Mouse (Mus musculus): ENCODE results near the gene Psen2. TPM values are rescaled to one million over a fixed set of nuclear protein-coding genes. Genes with fewer than 3 reads are reported as not detected.

Gene Psen2
- polyA plus RNA-seq, 1 experiment from 2014 or later, result 20.8 TPM

DNA sequence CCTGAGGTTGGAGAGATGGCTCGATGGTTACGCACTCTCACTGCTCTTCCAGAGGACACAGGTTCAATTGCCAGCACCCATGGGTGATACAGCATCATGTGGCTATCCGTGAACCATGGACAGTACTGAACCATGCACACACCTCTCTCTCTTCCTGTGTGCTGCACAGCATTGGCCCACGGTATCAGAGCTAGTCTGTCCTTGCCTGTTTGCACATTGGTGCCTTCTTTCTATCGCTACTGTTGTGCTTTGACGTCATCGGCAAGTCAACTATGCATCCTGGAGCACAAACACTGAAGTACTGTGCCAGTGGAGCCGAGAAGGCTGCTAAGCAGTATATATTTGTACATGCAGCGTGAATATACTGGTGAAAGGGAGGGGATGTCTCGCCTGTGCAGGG is 3.9 kb upstream of the Psen2 start:
- ATAC-seq (replicated peaks; ENCODE audit: low FRiP score, low read depth) (no peak), DNase-seq (ENCODE audit: low spot score) (no peak)
- H3K4me1 ChIP-seq (replicated peaks; ENCODE audit: insufficient read depth, low read length), result peaks cover 3% of the 10 kb centered on the region; the same call in 1 of the 2 replicates
- WGBS, result 70% methylated on average over 10 of the region's 10 CpGs
- no peak overlapping the region for H3K9ac ChIP-seq (ENCODE audit: low read depth, low read length)
- H3K27ac ChIP-seq, result no peak overlapping the region
- H3K9me3 ChIP-seq (replicated peaks; ENCODE audit: low read length), result no peaks in the 10 kb centered on the region
- no peaks in the 10 kb centered on the region for H3K27me3 ChIP-seq (ENCODE audit: insufficient read depth, low read length)
- no peak overlapping the region for H3K4me2 ChIP-seq (ENCODE audit: low read length)
- H3K4me3 ChIP-seq (replicated peaks; ENCODE audit: low read depth, low read length), result no peak overlapping the region
- no peaks in the 10 kb centered on the region for H3K36me3 ChIP-seq (ENCODE audit: insufficient read depth, low read length)
- no peak for TF ChIP-seq CTCF (IDR thresholded peaks at IDR 0.05; ENCODE audit: low read depth)

DNA sequence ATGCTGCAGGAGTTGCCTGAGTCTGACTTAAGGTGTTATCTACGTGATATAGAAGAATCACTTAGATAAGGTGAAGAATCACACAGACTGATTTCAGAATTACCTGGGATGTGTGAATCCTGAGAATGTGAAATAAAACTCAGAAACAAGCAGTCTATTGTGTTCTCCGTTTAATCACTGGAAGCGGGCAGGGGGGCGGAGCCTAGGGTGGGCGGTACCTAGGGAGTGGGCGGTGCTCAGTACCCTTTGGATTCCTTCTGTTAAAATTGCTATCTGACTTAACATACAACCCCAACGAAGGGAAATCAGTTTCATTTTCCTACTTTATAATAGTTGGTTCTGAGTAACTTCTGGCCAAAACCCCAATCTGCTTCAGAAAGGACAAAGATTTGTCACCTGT is 2.2 kb upstream of the Psen2 start:
- WGBS, result 14% methylated on average over 7 of the region's 7 CpGs
- ATAC-seq (replicated peaks; ENCODE audit: low FRiP score, low read depth) (no peak), DNase-seq (ENCODE audit: low spot score) (peak; percentile 65)
- H3K4me1 ChIP-seq (replicated peaks; ENCODE audit: insufficient read depth, low read length), result peaks cover 3% of the 10 kb centered on the region; the same call in 1 of the 2 replicates
- peak overlapping the region; percentile 33 for H3K4me2 ChIP-seq (ENCODE audit: low read length)
- no peaks in the 10 kb centered on the region for H3K9me3 ChIP-seq (replicated peaks; ENCODE audit: low read length)
- H3K36me3 ChIP-seq (ENCODE audit: insufficient read depth, low read length), result no peaks in the 10 kb centered on the region
- no peak overlapping the region for H3K27ac ChIP-seq
- H3K4me3 ChIP-seq (replicated peaks; ENCODE audit: low read depth, low read length), result 0 out of 2 replicates have a peak overlapping the region, but pooled peaks have one; percentile 3
- no peak overlapping the region for H3K9ac ChIP-seq (ENCODE audit: low read depth, low read length)
- H3K27me3 ChIP-seq (ENCODE audit: insufficient read depth, low read length), result no peaks in the 10 kb centered on the region
- no peak for TF ChIP-seq CTCF (IDR thresholded peaks at IDR 0.05; ENCODE audit: low read depth)

DNA sequence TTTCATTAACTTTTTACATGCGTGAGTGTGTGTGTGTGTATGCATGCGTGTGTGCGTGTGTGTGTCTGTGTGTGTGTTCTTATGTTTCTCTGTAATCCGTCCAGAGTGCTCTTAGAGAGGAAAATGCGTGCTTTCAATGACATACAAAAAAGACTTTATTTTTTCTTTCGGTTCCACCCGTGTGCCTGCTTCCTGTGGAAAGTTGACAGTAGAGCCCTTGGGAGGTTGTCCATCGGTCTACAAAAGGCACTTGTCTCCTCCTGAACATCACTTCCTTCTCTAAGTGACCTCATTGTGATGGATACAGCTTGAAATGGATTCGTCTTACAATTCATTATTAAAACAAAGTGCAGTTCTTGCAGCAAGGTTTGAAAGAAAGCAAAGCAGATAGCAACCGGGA is 1.6 kb upstream of the Psen2 start:
- DNase-seq (ENCODE audit: low spot score) (no peak), ATAC-seq (replicated peaks; ENCODE audit: low FRiP score, low read depth) (no peak)
- no peak overlapping the region for H3K9ac ChIP-seq (ENCODE audit: low read depth, low read length)
- H3K4me1 ChIP-seq (replicated peaks; ENCODE audit: insufficient read depth, low read length), result peaks cover 3% of the 10 kb centered on the region; the same call in 1 of the 2 replicates
- H3K4me3 ChIP-seq (replicated peaks; ENCODE audit: low read depth, low read length), result 0 out of 2 replicates have a peak overlapping the region, but pooled peaks have one; percentile 3
- H3K36me3 ChIP-seq (ENCODE audit: insufficient read depth, low read length), result no peaks in the 10 kb centered on the region
- no peaks in the 10 kb centered on the region for H3K9me3 ChIP-seq (replicated peaks; ENCODE audit: low read length)
- TF ChIP-seq CTCF (IDR thresholded peaks at IDR 0.05; ENCODE audit: low read depth), result no peak
- no peak overlapping the region for H3K27ac ChIP-seq
- H3K4me2 ChIP-seq (ENCODE audit: low read length), result peak overlapping the region; percentile 33
- H3K27me3 ChIP-seq (ENCODE audit: insufficient read depth, low read length), result no peaks in the 10 kb centered on the region
- 56% methylated on average over 10 of the region's 10 CpGs for WGBS

DNA sequence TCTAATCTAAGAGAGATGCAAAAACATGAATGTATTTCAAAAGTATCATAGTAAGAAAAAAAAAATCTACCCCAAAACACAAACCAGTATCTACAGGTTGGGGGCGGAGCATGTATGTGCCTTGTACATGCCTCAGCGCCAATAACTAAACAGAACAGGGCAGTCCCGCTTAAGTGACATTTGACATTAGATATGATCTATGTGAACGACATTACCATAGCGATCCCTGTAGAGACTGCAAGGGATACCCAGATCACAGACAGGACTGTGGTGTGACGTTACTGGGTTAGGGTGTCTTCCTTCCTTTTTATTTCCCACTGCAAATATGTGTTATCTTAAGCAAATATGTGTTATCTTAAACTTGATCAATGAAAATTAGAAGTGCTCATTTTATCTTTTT is 1.2 kb upstream of the Psen2 start:
- Histone ChIP-seq H3K27me3 (ENCODE audit: insufficient read depth, low read length) (no peaks in the 10 kb centered on the region), H3K4me2 (ENCODE audit: low read length) (no peak overlapping the region), H3K27ac (no peak overlapping the region), H3K36me3 (ENCODE audit: insufficient read depth, low read length) (no peaks in the 10 kb centered on the region), H3K9me3 (replicated peaks; ENCODE audit: low read length) (no peaks in the 10 kb centered on the region), H3K4me1 (replicated peaks; ENCODE audit: insufficient read depth, low read length) (peaks cover 3% of the 10 kb centered on the region; the same call in 1 of the 2 replicates), H3K4me3 (replicated peaks; ENCODE audit: low read depth, low read length) (no peak overlapping the region), H3K9ac (ENCODE audit: low read depth, low read length) (no peak overlapping the region)
- 67% methylated on average over 6 of the region's 6 CpGs for WGBS
- ATAC-seq (replicated peaks; ENCODE audit: low FRiP score, low read depth) (no peak), DNase-seq (ENCODE audit: low spot score) (no peak)
- TF ChIP-seq CTCF (IDR thresholded peaks at IDR 0.05; ENCODE audit: low read depth), result no peak

DNA sequence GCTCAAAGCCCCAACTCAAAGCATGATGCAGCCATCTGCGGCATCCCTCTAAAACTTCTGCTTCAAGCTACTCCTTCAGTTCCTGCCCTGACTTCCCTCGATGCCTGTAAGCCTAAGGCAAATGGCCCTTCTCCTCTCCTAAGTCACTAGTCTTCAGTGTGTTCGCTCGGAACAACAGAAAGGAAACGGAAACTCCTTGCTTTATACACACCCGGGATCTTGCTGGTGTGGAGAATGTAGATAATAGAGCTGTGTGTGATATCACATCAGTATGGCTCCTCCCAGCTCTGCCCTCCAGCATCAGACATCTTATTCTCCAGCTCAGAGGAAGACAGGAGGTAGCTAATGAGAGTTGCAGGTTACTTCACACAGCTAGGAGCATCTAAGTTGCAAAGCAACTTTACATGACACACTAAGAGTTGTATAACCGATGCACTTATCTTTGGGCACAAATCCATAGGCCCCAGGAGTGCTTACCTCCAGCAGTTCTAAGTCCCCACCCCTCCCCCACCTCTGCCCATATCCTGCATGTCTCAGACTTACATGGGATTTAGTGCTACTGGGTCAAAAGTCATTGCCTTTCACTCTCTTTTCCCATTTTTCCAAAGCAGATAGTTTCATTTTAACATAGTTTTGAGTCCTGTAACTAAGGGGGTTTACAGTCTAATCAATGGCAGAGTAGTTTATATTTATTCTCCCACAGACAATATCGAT is 1.2 kb downstream of the Psen2 start:
- ATAC-seq (replicated peaks; ENCODE audit: low FRiP score, low read depth) (no peak), DNase-seq (ENCODE audit: low spot score) (no peak)
- Histone ChIP-seq H3K9me3 (replicated peaks; ENCODE audit: low read length) (no peaks in the 10 kb centered on the region), H3K27ac (no peak overlapping the region), H3K4me1 (replicated peaks; ENCODE audit: insufficient read depth, low read length) (no peaks in the 10 kb centered on the region), H3K36me3 (ENCODE audit: insufficient read depth, low read length) (no peaks in the 10 kb centered on the region), H3K4me3 (replicated peaks; ENCODE audit: low read depth, low read length) (no peak overlapping the region), H3K27me3 (ENCODE audit: insufficient read depth, low read length) (no peaks in the 10 kb centered on the region), H3K9ac (ENCODE audit: low read depth, low read length) (no peak overlapping the region), H3K4me2 (ENCODE audit: low read length) (no peak overlapping the region)
- TF ChIP-seq CTCF (IDR thresholded peaks at IDR 0.05; ENCODE audit: low read depth), result no peak
- 77% methylated on average over 8 of the region's 8 CpGs for WGBS

DNA sequence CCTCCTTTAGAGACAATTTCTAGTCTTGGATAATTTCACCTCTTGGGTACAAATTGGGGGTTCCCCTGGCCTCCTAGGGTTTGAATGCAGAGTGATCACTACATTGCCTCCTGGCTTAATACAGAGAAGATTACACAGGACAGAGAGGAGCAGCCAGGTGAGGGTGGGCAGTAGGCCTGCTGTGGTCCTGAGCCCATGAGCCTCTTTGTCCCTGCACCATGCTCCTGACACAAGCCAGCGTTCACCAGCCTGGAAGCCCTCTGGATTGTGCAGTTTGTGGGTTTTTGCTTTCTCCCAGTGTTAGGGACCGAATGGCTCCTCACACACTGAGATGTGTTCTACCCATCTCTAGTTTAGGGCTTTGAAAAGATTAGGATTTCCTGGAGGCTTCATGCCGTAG is 1.8 kb downstream of the Psen2 start:
- no peak for DNase-seq (ENCODE audit: low spot score)
- no peak overlapping the region for H3K4me3 ChIP-seq (replicated peaks; ENCODE audit: low read depth, low read length)
- H3K27ac ChIP-seq, result no peak overlapping the region
- H3K4me1 ChIP-seq (replicated peaks; ENCODE audit: insufficient read depth, low read length), result no peaks in the 10 kb centered on the region
- no peak overlapping the region for H3K9ac ChIP-seq (ENCODE audit: low read depth, low read length)
- 90% methylated on average over 3 of the region's 3 CpGs for WGBS
- no peak for TF ChIP-seq CTCF (IDR thresholded peaks at IDR 0.05; ENCODE audit: low read depth)
- H3K4me2 ChIP-seq (ENCODE audit: low read length), result no peak overlapping the region
- no peak for ATAC-seq (replicated peaks; ENCODE audit: low FRiP score, low read depth)
- no peaks in the 10 kb centered on the region for H3K36me3 ChIP-seq (ENCODE audit: insufficient read depth, low read length)
- H3K9me3 ChIP-seq (replicated peaks; ENCODE audit: low read length), result no peaks in the 10 kb centered on the region
- H3K27me3 ChIP-seq (ENCODE audit: insufficient read depth, low read length), result no peaks in the 10 kb centered on the region

Measured in kidney, postnatal 0 days (tissue).